ENCODE assay signal across 8 mouse cellular contexts in genomic region chr13:97776702-97777101, GRCm38 (mm10). TPM values are rescaled to one million over a fixed set of nuclear protein-coding genes. Genes with fewer than 3 reads are reported as not detected.
DNase-seq lines count a peak whose midpoint lies in the region; ATAC-seq lines count a peak whose summit lies in the region.

No protein-coding gene starts in this region.

- peaks cover 5% of the 10 kb centered on the region; the same call in 1 of the 2 replicates for H3K9me3 ChIP-seq in forebrain, embryonic 13.5 days (replicated peaks)

- 63% methylated on average over 3 of the region's 3 CpGs for WGBS in forebrain, embryonic 13.5 days

- no peak overlapping the region for H3K27ac ChIP-seq in forebrain, embryonic 13.5 days

- no peak overlapping the region for H3K4me3 ChIP-seq in forebrain, embryonic 13.5 days

- H3K36me3 ChIP-seq in forebrain, embryonic 13.5 days (ENCODE audit: poor library complexity, severe bottlenecking): no peaks in the 10 kb centered on the region

- H3K9ac ChIP-seq in forebrain, embryonic 13.5 days: no peak overlapping the region

- no peak for ATAC-seq in forebrain, embryonic 13.5 days

- H3K4me1 ChIP-seq in forebrain, embryonic 13.5 days: peaks cover 12% of the 10 kb centered on the region

- intact Hi-C loops in left cerebral cortex, postnatal 14 days (cut with DNase I): loop anchor here (5.0 kb wide), 1 partner anchor 141 kb away; no protein-coding TSS in a partner anchor
- intact Hi-C loops in left cerebral cortex, postnatal 36 days (cut with DNase I): no loop called here
- intact Hi-C loops in heart, postnatal 10 days (cut with DNase I): no loop called here

- DNase-seq in left cerebral cortex, postnatal 14 days (ENCODE audit: low spot score in 2 of 2): peak; percentile 26
- no peak for DNase-seq in left cerebral cortex, postnatal 36 days (ENCODE audit: low spot score in 2 of 2)
- DNase-seq in brain, adult 2 months (ENCODE audit: low read depth, low spot score): peak; percentile 79
- DNase-seq in heart, postnatal 10 days: peak; percentile 87 to 89
- peak; percentile 84 for DNase-seq in lung, postnatal 10 days
- DNase-seq in embryo, embryonic 10.5 days (ENCODE audit: low spot score): no peak
- DNase-seq in spleen, postnatal 4 days (ENCODE audit: low spot score in 2 of 2): no peak

- no peak overlapping the region for H3K4me2 ChIP-seq in forebrain, embryonic 13.5 days

- no peaks in the 10 kb centered on the region for H3K27me3 ChIP-seq in forebrain, embryonic 13.5 days

RNA-seq across cellular contexts. Expression of gene Gm10260, which starts 16.3 kb away (rescaled TPM):
- total RNA-seq in left cerebral cortex, postnatal 14 days (2021): 10 to 100 TPM; 86.2 to 87.9 TPM
- total RNA-seq in left cerebral cortex, postnatal 36 days (2021): 10 to 100 TPM; 78.4 to 87.8 TPM
- 100 to 1,000 TPM; 140 to 148 TPM for total RNA-seq in heart, postnatal 10 days (2021)
- 2.2 and 3.4 TPM in 2 replicates for polyA plus RNA-seq in forebrain, embryonic 13.5 days (2015; fragmentation: Nextera tagmentation; extraction: Ambion mirVana)

Comparison
In these comparisons a context has a peak if more than half of its experiments do, and no peak if none do; other contexts are left out.
1. DNase-seq: peak in left cerebral cortex, postnatal 14 days (2 of 2), brain, adult 2 months (single experiment), heart, postnatal 10 days (2 of 2) and lung, postnatal 10 days (single experiment); none in left cerebral cortex, postnatal 36 days (0 of 2), embryo, embryonic 10.5 days (single experiment) and spleen, postnatal 4 days (0 of 2).